Mouse (Mus musculus) cerebellum, adult 9-10 months (tissue): ENCODE measurements around the gene Naa25.
"Not testable (repeated sequence)": the region's sequence is repeated elsewhere in the genome, so short reads cannot be mapped to it uniquely, and the experiment has no call there.

Experiments
- DNase-seq: peaks from one replicate; pipeline ENCODE4 v3.0.0; 2022

Gene Naa25

DNA sequence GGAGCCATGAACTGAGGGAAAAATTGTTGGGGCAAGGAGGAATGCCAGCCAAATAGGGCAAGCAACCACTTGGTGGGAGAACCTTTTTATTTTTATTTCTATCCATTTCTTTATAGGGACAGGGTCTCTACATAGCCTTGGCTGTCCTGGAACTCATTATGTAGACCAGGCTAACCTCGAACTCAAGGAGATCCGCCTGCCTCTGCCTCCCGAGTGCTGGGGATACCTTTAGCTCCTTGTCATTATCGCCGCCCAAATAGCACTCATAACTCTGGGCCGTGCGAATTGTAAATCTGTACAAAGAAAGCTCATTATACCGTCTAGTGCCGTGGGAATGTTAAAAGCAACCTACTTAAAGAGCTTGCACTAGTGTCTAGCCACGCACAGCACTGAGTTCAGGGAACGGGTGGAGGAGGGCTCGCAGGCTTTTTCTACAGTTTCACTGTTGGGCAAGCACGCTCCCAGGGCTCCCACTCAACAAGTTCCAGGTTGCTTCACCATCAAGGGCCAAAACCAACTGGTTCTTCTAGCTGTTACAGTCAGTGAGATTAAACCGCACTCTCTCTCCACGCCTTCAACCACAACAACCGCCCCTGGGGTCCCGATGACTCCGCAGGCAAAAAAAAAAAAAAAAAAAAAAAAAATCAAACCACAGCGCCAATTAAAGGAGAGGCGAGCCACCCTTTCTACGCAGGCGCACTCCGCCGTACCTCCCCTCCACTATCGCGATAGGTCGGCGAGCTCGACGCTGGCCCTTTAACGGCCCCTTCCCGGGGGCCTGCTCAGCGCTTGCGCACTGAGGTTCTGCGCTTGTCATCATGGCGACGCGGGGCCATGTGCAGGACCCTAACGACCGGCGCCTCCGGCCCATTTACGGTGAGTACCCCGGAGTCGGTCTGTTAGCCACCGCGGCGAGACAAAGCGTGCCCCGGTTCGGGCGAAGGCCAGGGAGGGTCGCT lies at the start of gene Naa25:
Gene Naa25 (plus strand): TSS at position 750 of the 959 bp plus-strand sequence.
- DNase-seq, result peak; percentile 93

DNA sequence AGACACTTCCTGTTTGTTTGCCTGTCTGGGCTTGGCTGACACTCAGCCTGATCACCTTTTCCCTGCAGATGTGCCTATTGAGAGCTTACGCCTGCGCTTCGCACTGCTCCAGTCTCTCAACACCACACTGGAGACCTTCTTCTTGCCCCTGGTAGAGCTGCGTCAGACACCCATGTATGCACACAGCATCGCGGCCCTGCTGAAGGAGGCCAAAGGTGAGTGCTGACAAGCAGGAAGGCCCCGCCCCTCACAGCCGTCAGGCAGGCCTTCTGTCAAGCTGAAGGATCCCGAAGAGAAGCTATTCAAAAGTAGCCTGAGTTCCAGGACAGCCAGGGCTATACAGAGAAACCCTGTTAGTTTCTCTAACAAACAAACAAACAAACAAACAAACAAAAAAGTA lies 38.5 kb upstream of the Naa25 start:
- DNase-seq, result no peak

DNA sequence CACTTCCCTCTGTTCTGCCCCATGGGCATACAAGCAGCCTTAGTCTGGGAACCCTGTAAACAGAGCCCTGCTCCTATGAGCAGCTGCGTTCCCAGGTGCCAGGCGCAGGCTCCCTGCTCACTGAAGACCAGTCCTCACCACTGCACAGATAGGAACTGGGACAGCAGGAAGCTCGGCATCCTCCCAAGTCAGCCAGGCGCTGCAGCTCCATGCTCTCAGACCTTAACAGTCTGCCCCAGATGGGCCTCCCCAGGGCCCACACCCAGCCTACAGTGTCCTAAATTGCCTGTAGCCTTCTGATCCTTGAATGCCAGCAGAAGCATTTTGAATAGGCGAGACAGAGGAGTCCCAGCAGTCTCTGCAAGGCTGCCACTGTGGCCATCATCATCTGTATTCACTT lies 36.0 kb upstream of the Naa25 start:
- peak; percentile 55 for DNase-seq

DNA sequence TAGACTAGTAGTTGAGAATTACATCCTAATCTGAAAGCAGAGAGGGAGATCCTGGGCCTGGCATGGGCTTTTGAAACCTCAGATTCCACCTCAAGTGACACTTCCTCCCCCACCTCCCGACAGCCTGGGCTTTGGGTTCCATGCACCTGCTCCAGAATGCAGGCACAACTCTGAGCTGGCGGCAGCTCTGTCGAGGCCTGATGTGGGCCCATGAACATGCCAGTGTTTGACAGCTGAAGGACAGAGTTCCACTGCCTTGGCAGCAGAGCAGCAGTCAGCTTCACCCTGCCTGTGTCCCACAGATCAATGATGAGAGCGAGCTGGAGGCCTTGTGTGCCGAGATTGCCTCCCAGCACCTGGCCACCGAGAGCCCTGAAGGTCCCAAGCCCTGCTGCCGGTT lies 34.3 kb upstream of the Naa25 start:
- DNase-seq, result no peak

DNA sequence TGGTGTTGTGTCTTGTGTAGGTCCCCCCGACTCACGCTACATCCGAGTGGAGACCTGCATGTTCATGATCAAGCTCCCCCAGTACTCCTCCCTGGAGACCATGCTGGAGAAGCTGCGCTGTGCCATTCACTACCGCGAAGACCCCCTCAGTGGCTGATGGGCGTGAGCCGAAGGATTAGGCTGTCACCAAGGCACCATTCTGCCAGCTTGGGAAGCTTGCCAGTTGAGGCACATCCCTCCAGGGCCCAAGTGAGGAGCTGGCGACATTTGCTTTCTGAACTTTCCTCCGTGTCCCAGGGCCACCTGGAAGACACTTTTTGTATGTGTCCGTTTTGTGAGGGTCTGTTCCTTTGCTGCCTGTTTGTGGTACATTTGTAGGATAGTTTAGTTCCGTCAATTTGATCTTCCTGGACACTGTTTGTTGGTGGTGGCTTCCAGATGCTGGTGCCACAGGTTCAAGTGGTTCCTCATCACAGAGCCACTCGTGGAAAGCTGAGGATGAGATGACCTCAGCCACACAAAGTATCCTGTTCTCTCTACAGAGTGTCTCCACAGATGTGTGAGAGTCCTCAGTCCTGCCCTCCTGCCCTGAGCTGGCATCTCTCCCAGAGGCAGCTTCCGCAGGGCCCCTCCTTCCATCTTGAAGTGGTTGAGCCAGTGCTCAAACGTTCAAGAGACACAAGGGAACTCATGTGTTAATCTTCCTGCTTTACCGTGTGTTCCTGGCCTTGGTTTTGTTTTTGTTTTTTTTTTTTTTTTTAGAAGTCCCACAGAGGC lies 31.1 kb upstream of the Naa25 start:
- DNase-seq, result no peak

DNA sequence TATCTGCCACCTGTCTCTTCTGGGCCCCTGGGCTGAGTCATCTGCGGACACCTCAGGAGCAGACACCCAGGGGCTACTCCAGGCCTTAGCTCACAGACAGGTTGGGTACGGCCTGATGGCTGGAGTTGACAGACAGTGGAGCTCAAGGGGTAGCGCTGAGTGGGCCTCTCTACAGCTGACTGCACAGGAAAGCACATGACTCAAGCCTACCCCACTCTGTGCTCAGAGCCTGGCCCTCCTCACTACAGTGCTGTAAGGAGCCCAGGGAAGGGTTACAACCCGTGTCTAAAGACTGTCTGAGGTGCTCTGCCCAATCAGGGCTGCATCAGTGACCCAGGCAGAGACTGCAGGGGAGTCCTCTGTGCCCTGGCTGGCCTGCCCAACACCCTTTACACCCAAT lies 30.5 kb upstream of the Naa25 start:
- no peak for DNase-seq

DNA sequence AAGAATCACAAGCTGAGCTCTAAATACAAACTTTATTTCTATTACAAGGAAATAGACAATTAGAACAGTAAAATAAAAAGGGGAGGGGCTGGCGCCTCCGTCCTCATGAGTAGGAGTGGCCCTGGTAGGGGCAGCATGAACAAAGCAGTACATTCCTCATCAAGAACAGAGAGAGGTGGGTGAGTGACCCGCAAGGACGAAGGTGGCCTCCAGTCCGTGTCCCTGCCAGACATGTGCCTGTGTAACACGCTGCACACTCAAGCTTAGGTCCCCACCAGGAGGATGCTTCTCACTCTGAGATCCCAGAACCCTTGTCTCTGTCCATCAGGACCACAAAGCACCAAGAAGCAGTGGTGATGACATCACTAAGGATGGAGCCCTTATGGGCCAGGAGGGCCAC lies 26.0 kb upstream of the Naa25 start:
- DNase-seq, result no peak

DNA sequence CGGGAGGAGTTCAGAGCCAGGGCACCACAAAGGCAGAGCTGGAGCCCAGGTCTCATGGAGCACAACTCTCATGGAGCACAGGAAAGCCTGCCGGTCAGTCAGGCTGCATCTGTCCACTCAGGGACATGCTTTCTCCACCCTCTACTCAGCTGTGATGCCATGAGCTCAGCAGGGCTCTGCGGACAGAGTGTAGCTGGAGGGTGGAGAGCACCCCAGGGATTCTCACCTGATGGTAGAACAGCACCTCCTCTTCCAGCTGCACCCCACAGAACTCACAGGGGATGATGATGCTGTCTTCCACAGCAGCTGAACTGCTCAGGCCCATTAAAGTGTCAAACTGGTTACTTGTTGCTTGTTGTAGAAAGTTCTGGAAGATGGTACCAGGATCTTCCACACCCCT lies 22.9 kb upstream of the Naa25 start:
- no peak for DNase-seq

DNA sequence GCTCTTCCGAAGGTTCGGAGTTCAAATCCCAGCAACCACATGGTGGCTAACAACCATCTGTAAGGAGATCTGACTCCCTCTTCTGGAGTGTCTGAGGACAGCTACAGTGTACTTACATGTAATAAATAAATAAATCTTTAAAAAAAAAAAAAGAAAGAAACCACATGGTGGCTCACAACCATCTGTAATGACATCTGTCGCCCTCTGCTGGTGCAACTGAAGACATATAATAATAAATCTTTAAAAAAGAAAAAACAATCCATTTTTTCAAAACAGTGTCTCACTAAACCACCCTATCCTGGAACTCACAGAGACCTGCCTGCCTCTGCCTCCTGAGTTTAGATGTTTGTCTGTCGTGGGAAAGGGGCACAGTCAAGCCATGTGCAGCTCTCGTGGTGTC lies 20.8 kb upstream of the Naa25 start:
- DNase-seq, result not testable (repeated sequence)

DNA sequence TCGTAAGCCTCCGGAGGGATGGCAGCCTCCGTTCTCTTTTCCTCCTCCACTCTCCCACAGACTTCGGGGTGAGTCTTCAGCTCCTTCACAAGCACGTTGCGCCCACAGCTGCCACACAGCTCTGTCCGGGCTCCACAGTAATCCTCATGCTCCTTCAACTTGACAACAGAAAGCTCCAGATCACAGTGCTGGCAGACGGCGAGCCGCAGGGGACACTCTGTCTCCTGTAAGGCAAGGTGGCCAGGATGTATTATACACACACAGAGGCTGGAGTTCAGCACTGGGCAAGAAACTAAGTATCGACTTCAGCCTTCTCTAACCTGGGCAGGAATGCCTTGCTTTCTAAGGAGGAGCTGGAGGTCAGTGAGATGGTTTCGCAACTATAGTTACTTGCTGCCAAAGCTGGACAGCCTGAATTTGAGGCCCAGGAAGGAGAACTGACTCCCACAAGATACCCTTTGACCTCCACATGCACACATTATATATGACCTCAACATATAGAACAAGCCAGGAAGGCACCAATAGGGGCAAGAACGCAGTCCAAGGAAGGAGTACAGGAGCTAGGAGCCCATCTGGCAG lies 19.0 kb upstream of the Naa25 start:
- no peak for DNase-seq

DNA sequence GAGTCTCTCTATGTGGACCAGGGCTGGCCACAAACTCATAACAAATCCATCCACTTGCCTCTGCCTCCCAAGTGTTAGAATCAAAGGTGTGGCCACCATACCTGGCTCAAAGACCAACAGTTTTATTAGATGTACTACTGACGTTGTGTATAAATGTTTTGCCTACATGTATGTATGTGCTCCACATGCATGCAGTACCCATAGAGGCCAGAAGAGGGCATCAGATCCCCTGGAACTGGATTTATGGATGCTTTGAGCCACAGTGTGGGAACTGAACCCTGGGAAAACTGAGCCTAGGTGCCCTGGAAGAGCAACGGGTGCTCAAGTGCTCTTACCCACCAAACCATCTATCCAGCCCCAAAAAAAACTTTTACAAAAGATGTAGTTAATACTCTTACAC lies 17.0 kb upstream of the Naa25 start:
- no peak for DNase-seq

DNA sequence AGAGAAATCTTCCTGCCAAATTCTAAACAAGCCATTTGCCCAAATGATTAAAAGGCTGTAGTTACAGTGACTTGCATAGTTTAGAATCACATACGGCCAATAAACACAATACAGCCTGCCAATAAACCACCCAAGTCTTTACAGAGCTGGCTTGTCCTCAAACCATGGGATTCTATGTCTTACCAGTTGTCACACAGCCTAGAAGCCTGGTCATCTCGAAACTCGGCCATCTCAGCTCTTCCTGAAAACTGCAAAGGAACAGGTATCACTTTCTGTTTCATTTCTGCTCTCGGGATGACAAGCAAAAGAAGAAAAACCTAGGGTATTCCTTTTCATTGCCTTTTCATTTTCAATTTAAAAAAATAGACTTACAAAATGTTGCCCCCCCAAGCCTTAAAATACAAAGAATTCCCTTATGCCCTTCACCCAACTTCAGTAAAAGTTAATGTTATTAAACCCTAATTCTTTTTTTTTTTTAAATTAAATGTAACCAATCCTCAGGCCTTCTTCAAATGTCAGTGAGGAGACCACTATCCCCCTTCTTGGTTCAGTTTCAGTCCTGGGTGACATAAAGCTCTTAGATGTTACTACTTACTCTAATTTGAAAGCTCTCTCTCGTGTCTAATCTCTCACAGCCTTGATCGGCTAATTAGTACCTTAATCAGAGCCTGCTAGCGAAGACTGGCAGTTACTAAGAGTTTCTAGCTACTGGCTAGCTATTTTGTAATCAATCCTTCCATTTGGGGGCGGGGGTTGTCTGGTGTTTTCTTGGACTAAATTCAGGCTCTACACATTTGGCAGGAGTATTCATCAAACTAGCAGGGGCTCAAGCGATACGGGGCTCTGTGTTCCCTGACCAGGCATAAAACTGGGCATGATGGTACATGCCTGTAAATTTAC lies 13.6 kb upstream of the Naa25 start:
- DNase-seq, result peak; percentile 62

DNA sequence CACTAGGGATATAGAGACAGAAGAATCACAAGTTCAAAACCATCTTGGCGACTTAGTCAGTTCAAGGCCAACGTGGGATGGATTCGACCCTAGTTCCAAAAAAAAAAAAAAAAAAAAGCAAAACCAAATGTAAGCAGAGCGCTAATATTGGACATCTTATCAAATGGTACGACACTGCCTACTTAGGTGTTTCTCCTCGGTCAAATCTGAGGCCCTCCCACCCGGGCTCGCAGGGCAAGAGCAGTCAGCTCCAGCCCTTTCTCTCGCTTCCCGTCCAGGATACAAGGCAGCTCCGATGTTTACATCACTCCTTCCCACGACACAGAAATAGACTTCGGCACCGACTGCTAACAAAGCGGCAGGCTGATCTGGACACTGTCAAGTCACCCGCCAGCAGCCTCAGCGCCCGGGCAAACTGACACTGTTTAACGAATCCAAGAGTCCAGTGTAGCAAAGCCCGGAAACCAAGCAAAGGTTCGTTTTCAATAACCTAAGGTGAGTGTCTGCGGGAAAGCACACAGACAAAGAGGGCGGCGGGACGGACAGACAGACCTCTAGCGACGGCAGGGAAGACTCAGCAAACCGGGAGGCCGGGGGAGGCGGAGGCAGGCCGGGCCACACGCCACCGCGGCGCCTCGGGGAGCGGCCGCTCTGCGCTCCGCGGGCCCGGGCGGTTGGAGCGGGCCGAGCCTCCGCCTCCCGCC lies 12.8 kb upstream of the Naa25 start:
- DNase-seq, result peak; percentile 75

DNA sequence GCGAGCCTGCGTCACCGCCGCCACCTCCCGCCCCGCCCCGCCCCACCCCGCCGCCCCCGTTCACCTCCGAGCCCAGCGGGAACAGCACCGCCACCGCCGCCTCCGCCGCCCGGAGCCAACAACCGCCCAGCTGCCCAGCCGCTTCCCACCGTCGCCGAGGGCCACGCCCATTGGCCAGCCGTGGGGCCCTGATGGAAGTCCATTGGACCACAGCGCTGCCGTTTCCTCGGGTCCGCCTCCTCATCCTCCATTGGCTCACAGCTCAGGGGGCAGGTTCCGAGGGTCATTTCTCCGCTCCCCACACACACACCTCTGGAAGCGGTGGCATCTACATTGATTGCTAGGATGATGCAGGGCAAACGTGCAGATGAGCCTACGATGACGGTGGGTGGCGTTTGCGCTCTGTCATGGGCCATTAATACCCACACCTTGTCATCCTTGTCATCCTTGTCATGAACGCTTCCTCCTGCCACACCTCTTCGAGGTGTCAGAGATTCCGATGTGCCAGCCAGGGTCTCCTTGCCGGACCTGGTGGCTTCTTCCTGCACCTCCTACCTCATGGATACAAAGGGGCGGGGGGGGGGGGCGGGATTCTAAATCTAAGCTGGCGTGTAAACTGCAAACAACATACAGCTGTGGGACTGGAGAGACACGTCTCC lies 12.1 kb upstream of the Naa25 start, which contains the start of gene Trafd1:
Gene Trafd1 (minus strand): TSS at position 172 of the 659 bp plus-strand sequence.
- DNase-seq, result peak; percentile 94

DNA sequence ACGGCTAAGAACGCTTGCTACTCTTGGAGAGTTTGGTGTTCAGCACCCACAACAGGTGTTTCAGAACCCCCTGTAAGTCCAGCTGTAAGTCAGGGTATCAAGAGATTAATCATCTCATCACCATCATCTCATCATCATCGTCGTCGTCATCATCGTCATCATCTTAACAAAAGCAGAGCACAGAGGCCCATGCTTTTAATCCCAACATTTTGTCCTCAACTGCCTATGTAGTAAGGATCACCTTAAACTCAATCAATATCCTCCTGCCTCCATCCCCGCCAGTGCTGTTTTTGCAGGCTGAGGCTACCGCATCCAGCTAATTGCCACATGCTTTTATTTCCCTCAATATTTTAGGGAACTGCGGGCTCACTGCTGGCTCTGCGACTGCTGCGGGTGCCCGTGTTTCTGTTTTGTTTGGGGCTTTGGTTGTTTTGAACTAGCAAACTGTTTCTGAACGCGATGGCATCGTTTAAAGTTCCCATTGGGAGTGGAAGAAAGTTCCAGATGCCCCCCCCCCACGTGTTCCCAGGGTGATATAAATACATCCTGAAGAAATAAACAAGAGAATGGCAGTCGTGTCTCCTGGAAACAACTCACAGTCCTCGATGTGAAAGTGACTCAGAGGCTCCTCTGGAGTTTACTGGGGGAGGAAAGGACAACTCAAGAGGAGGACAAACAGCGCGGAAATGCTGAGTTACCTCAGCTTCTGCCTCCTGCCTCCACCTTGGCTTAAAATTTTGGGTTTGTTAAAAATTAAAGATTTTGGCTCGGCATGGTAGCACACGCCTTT lies 11.4 kb upstream of the Naa25 start:
- no peak for DNase-seq

DNA sequence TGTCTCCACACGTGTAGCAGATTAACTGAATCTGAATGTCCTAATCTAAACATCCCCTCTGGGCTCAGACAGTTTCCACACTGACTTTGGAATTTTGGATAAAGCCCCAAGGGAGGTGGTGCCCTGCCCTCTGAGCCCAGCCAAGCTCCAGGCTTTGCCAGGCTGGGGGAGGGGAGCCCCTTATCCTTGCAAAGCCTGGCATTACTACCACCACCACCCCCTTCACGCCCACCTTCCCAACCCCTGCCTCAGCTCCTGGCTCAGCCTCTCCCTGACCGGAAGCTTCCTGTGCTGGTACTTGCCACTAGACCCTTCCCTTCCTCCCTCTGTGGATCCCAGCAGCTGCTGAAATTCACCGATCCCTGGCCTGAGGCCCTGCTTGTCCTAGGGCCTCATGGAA lies 10.6 kb upstream of the Naa25 start:
- no peak for DNase-seq

DNA sequence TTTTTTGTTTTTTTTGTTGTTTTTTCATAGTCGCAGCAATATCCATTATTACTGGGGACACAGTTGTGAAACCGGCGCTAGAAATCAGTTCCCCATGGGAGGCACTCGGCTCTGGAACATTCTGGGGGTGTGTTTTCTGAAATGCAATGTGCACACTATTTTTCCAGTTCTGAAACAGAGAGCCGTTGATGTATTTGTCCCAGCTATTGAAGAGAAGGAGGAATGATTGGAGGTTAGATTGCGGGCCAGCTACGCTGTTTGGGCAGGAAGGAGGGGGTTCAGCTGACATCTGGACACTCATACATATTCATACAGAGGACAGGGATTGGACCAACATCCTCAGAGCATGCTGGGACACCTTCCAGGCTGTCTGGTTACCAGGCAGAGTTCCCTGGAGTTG lies 8.6 kb upstream of the Naa25 start:
- no peak for DNase-seq

DNA sequence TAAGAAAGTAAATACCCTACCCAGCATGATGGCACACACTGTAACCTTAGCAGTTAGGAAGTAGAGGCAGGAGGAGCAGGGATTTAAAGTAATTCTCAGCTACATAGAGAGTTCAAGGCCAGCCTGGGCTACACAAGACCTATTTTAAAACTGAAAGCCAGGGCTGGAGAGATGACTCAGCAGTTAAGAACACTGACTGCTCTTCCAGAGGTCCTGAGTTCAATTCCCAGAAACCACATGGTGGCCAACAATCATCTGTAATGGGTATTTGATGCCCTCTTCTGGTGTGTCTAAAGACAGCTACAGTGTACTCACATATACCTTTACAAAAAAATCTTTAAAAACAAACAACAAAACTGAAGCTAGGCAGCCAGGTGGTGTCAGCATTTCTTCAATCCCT lies 8.0 kb upstream of the Naa25 start:
- no peak for DNase-seq

DNA sequence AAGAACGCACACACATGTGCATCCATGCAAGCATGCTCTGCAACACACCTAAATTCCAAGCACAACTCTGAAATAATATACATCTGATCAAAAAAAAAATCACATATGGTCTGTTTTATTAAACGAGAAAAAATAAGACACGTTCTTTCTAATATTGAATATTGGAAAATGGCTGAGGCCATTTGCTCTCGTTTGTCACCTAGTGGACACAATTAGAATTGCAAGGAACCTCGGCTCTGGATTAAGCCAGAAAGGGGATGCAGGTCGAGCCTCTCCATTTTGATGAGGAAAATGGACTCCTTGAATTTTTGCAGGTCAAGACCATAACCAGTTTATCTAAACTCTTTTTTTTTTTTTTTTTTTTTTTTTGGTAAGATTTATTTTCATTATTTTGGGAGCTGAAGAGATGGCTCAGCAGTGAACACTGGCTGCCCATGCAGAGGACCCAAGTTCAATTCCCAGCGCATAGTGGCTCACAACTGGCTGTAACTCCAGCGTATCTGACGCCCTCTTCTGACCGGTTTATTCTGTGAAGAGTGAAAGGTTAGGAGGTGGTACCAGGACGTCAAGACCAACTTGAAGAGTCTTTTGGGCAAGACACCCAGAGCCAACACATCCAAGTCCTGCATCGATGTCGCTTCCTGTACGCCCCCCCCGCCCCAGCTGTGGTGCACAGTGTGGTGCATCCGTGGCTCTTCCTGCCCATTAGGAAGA lies 4.9 kb upstream of the Naa25 start:
- DNase-seq, result peak; percentile 76

DNA sequence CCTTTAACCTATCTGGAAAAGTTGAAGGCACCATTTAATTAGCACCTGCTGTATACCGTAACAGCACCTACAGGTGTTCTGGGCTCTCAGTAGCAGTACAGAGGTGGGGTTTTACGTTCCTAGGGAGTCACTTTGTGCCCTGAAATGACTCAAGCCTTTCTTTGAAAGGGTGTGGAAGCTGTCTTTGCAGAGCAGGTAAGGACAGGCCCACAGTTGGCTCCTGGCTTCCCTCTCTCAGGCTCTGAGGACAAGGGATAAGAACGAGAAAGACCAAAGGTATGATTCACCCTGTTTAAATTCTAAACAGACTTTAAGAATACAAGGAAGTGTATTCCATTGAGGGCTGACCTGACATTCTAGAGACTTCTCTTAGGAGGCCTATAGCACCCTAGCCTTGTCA lies 4.3 kb upstream of the Naa25 start:
- DNase-seq, result peak; percentile 23
